Mouse (Mus musculus) cerebellum, postnatal 10 days (tissue): ENCODE results near the gene Pkd1.

Source experiments
- DNase-seq, 2 experiments: peaks; one replicate each; pipeline ENCODE4 v3.0.0; 2021; ENCODE audit warnings: mixed read lengths in 2 of 2

Gene Pkd1

GRCm38 (mm10) chr17:24645916-24646315 is 96.3 kb downstream of the Pkd1 start:
- no peak for DNase-seq
